Mouse (Mus musculus): ENCODE data around the gene Lrrc57. TPM values are rescaled to one million over a fixed set of nuclear protein-coding genes. Genes with fewer than 3 reads are reported as not detected.

Gene Lrrc57
- polyA plus RNA-seq, 1 experiment from 2014 or later, result 35.7 TPM

DNA sequence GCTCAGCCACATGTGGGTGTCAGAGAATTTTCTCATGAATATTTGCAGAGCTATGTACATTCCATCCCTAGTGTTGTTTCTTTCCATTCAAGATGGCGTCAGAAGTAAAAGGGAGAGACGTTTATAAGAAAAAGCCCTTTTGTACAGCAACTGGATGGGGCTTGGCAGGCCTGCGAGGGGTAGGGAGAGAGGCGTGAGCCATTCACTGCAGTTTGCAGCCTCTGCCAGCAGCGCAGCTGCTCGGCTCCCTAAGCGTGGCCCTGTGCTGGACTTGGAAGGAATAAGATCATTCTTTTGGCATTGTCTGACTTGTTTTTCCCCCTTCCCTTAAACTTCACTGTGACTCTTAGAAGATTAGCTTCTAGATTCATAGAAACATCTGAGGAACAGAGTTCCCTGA lies 34.5 kb upstream of the Lrrc57 start:
- H3K9ac ChIP-seq (ENCODE audit: low read length), result no peak overlapping the region
- no peaks in the 10 kb centered on the region for H3K27me3 ChIP-seq (ENCODE audit: control insufficient read depth, insufficient read depth, low read length)
- H3K36me3 ChIP-seq (ENCODE audit: control insufficient read depth, insufficient read depth, low read length), result no peaks in the 10 kb centered on the region
- H3K4me3 ChIP-seq (ENCODE audit: low read depth, low read length), result no peak overlapping the region
- DNase-seq (ENCODE audit: low spot score) (no peak), ATAC-seq (replicated peaks; ENCODE audit: low FRiP score) (no peak)
- no peak overlapping the region for H3K4me2 ChIP-seq (ENCODE audit: low read depth, low read length, severe bottlenecking)
- H3K27ac ChIP-seq (ENCODE audit: low read depth, low read length), result no peak overlapping the region
- H3K4me1 ChIP-seq (replicated peaks; ENCODE audit: control insufficient read depth, insufficient read depth, low read length), result no peaks in the 10 kb centered on the region
- 74% methylated on average over 7 of the region's 7 CpGs for WGBS
- H3K9me3 ChIP-seq (ENCODE audit: control insufficient read depth, low read length), result no peaks in the 10 kb centered on the region

DNA sequence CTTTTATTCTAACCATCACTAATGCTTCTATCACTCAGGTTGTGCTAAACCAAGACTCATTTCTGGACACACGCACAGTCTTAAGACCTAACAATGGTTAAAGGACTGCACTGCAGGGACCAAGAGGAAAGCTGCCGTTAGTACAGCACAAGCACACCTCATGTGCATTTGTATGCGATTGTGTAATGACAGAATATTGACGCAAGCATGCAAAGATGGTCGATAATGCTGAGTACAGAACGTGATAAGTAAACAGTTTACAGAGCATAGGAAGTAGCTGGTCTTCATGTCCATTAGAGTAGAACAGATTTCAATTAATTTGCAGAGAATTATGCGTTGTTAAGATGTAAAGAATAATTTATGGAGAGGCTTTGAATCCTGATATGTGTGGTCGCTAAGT lies 31.5 kb upstream of the Lrrc57 start:
- no peaks in the 10 kb centered on the region for H3K36me3 ChIP-seq (ENCODE audit: control insufficient read depth, insufficient read depth, low read length)
- DNase-seq (ENCODE audit: low spot score) (no peak), ATAC-seq (replicated peaks; ENCODE audit: low FRiP score) (no peak)
- H3K27ac ChIP-seq (ENCODE audit: low read depth, low read length), result no peak overlapping the region
- no peaks in the 10 kb centered on the region for H3K9me3 ChIP-seq (ENCODE audit: control insufficient read depth, low read length)
- H3K4me1 ChIP-seq (replicated peaks; ENCODE audit: control insufficient read depth, insufficient read depth, low read length), result no peaks in the 10 kb centered on the region
- H3K27me3 ChIP-seq (ENCODE audit: control insufficient read depth, insufficient read depth, low read length), result no peaks in the 10 kb centered on the region
- no peak overlapping the region for H3K9ac ChIP-seq (ENCODE audit: low read length)
- WGBS, result 90% methylated on average over 8 of the region's 8 CpGs
- H3K4me3 ChIP-seq (ENCODE audit: low read depth, low read length), result no peak overlapping the region
- no peak overlapping the region for H3K4me2 ChIP-seq (ENCODE audit: low read depth, low read length, severe bottlenecking)

DNA sequence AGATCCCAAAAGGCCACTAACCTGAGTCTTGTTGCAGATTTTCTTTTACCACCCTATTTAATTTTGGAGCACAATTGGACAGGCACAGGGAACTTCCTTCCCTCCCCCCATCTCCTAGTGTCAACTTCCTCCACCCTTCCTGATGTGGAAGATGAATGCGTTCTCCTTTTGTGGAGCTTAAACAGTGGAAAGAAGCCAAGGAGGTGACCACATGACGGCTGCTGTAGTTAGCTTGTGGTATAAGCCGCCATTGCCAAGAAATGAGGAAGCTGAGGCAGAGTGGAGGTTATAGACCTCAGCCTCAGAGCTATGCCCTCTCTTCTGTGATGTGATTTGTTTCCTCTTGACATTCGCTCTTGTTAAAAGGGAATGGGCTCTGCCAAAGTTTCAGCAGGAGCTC lies 22.6 kb upstream of the Lrrc57 start:
- no peak overlapping the region for H3K27ac ChIP-seq (ENCODE audit: low read depth, low read length)
- H3K27me3 ChIP-seq (ENCODE audit: control insufficient read depth, insufficient read depth, low read length), result no peaks in the 10 kb centered on the region
- no peak for DNase-seq (ENCODE audit: low spot score)
- 0 out of 2 replicates have a peak, but pooled peaks cover 2% of the 10 kb centered on the region for H3K4me1 ChIP-seq (replicated peaks; ENCODE audit: control insufficient read depth, insufficient read depth, low read length)
- 90% methylated on average over 4 of the region's 4 CpGs for WGBS
- no peak for ATAC-seq (replicated peaks; ENCODE audit: low FRiP score)
- H3K9ac ChIP-seq (ENCODE audit: low read length), result no peak overlapping the region
- no peaks in the 10 kb centered on the region for H3K36me3 ChIP-seq (ENCODE audit: control insufficient read depth, insufficient read depth, low read length)
- no peaks in the 10 kb centered on the region for H3K9me3 ChIP-seq (ENCODE audit: control insufficient read depth, low read length)
- H3K4me3 ChIP-seq (ENCODE audit: low read depth, low read length), result no peak overlapping the region
- no peak overlapping the region for H3K4me2 ChIP-seq (ENCODE audit: low read depth, low read length, severe bottlenecking)

DNA sequence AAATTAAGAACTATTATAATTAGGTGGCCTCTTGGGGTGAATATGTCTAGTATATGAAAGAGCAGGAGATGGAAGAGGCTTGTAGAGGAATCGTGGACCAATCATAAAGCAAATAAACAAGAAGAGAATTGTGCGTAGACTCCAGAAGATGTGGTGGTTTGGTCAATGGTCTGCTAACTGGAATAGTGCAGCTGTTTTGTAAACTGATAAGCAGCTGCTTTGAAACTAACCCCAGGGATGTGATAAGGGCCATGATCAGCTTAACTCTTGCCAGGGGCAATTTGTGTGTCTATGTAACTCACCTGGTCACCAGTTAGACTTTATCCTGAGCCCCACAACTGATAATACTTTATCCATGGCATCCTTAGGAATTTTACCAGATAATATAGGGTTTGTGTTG lies 22.2 kb upstream of the Lrrc57 start:
- no peak overlapping the region for H3K4me3 ChIP-seq (ENCODE audit: low read depth, low read length)
- no peak for ATAC-seq (replicated peaks; ENCODE audit: low FRiP score)

DNA sequence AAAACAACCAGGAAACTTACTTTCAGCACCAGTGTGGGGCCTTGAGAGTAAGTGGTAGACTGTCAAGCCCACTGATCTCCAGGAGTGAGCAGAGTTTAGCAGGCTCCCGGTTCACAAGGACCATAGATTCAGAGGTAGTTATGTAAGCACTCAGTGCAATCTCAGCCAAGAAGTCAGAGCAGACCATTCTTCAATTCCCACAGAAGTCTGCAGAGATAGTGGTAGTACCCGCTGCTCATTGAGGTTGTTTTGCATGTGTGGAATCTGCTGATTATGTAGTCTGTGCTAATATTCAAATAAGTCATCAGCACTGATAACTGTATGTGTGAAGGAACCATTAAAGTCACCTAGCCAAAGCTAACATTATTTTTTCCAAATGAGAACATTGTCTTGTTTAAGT lies 21.3 kb upstream of the Lrrc57 start:
- ATAC-seq (replicated peaks; ENCODE audit: low FRiP score) (no peak), DNase-seq (ENCODE audit: low spot score) (no peak)
- Histone ChIP-seq H3K4me1 (replicated peaks; ENCODE audit: control insufficient read depth, insufficient read depth, low read length) (0 out of 2 replicates have a peak, but pooled peaks cover 2% of the 10 kb centered on the region), H3K9me3 (ENCODE audit: control insufficient read depth, low read length) (no peaks in the 10 kb centered on the region), H3K27me3 (ENCODE audit: control insufficient read depth, insufficient read depth, low read length) (no peaks in the 10 kb centered on the region), H3K36me3 (ENCODE audit: control insufficient read depth, insufficient read depth, low read length) (no peaks in the 10 kb centered on the region), H3K27ac (ENCODE audit: low read depth, low read length) (no peak overlapping the region), H3K4me3 (ENCODE audit: low read depth, low read length) (no peak overlapping the region), H3K9ac (ENCODE audit: low read length) (no peak overlapping the region), H3K4me2 (ENCODE audit: low read depth, low read length, severe bottlenecking) (no peak overlapping the region)
- 84% methylated on average over 2 of the region's 2 CpGs for WGBS

More for the DNA sequence above, 22.2 kb upstream of the Lrrc57 start:
- H3K36me3 ChIP-seq (ENCODE audit: control insufficient read depth, insufficient read depth, low read length), result no peaks in the 10 kb centered on the region
- no peaks in the 10 kb centered on the region for H3K27me3 ChIP-seq (ENCODE audit: control insufficient read depth, insufficient read depth, low read length)
- no peak overlapping the region for H3K27ac ChIP-seq (ENCODE audit: low read depth, low read length)
- H3K4me1 ChIP-seq (replicated peaks; ENCODE audit: control insufficient read depth, insufficient read depth, low read length), result 0 out of 2 replicates have a peak, but pooled peaks cover 2% of the 10 kb centered on the region
- DNase-seq (ENCODE audit: low spot score), result no peak
- no peak overlapping the region for H3K4me2 ChIP-seq (ENCODE audit: low read depth, low read length, severe bottlenecking)
- 87% methylated on average over 2 of the region's 2 CpGs for WGBS
- no peaks in the 10 kb centered on the region for H3K9me3 ChIP-seq (ENCODE audit: control insufficient read depth, low read length)
- no peak overlapping the region for H3K9ac ChIP-seq (ENCODE audit: low read length)

DNA sequence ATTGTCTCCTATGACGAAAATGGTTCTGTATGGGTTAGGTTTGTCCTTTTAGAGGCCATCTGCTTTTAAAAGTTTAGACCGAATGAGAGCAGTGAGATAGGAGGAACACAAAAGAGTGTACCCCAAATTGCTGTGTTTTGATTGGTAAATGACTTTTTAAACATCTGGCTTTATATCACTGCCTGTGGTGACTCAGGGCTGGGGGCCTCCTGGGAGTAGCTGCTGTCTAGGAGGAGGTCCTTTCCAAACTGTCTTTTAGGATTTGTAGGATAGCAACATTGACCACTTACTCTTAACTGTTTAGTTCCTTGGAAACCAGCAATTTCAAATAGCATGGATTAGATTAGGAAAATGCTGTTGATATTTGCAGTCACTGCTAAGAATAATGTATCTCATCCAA lies 20.9 kb upstream of the Lrrc57 start:
- DNase-seq (ENCODE audit: low spot score), result no peak
- H3K9ac ChIP-seq (ENCODE audit: low read length), result no peak overlapping the region
- ATAC-seq (replicated peaks; ENCODE audit: low FRiP score), result no peak
- no peak overlapping the region for H3K4me3 ChIP-seq (ENCODE audit: low read depth, low read length)
- no peaks in the 10 kb centered on the region for H3K36me3 ChIP-seq (ENCODE audit: control insufficient read depth, insufficient read depth, low read length)
- H3K27ac ChIP-seq (ENCODE audit: low read depth, low read length), result no peak overlapping the region
- no peaks in the 10 kb centered on the region for H3K27me3 ChIP-seq (ENCODE audit: control insufficient read depth, insufficient read depth, low read length)
- WGBS, result 87% methylated on average over 2 of the region's 2 CpGs
- no peaks in the 10 kb centered on the region for H3K9me3 ChIP-seq (ENCODE audit: control insufficient read depth, low read length)
- H3K4me2 ChIP-seq (ENCODE audit: low read depth, low read length, severe bottlenecking), result no peak overlapping the region
- H3K4me1 ChIP-seq (replicated peaks; ENCODE audit: control insufficient read depth, insufficient read depth, low read length), result 0 out of 2 replicates have a peak, but pooled peaks cover 2% of the 10 kb centered on the region

DNA sequence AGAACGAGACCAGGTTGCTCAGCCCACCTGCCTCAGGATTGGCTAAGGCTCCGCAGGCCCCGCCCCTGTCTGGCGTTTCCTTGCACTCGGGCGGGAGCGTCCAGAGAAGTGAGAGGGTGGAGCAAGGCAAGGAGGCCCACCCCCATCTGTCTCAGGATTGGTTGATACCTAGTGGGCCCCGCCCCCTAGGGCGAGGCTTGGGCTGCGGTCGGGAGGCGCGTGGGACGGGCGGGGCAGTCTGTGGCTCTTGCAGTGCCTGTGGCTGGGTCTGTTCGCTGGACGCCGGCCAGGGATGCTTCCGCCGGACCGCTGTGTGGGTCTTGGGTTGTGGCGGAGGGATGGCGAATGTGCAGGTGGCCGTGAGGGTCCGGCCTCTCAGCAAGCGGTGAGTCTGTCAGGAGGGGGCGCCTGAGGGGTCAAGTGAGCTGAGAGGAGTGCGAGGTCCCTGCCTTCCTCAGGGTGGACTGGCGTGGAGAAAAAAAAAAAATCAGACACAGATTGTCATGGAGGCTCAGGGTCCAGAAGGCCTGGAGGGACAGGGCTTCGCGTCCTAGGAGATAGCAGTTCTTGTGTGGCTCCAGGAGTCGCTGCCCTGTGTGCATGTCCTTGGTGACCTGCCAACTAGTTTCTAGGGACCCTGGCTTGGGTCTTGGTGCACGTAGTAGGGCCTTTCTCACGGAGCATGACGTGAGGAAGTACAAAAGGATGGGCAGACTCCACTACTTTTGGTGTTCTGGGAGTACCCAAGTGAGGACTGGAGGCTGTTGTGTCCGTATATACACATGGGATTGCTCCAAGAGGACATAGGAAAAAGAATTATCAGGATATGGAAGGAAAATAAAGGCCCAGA lies 19.8 kb upstream of the Lrrc57 start, which contains the start of gene Stard9:
TSS of gene Stard9 (plus strand) at position 236 of the 850 bp plus-strand sequence.
- peak within 1 kb of the TSS; percentile 57 for H3K9ac ChIP-seq (ENCODE audit: low read length)
- no peaks in the 10 kb centered on the region for H3K9me3 ChIP-seq (ENCODE audit: control insufficient read depth, low read length)
- H3K4me1 ChIP-seq (replicated peaks; ENCODE audit: control insufficient read depth, insufficient read depth, low read length), result 0 out of 2 replicates have a peak, but pooled peaks cover 2% of the 10 kb centered on the region
- ATAC-seq (replicated peaks; ENCODE audit: low FRiP score) (peak; percentile 100), DNase-seq (ENCODE audit: low spot score) (peak; percentile 99)
- H3K36me3 ChIP-seq (ENCODE audit: control insufficient read depth, insufficient read depth, low read length), result no peaks in the 10 kb centered on the region
- no peaks in the 10 kb centered on the region for H3K27me3 ChIP-seq (ENCODE audit: control insufficient read depth, insufficient read depth, low read length)
- peak within 1 kb of the TSS; percentile 56 for H3K4me2 ChIP-seq (ENCODE audit: low read depth, low read length, severe bottlenecking)
- H3K4me3 ChIP-seq (ENCODE audit: low read depth, low read length), result peak within 1 kb of the TSS; percentile 49
- WGBS, result 2% methylated on average over 36 of the region's 36 CpGs
- no peak within 1 kb of the TSS for H3K27ac ChIP-seq (ENCODE audit: low read depth, low read length)

DNA sequence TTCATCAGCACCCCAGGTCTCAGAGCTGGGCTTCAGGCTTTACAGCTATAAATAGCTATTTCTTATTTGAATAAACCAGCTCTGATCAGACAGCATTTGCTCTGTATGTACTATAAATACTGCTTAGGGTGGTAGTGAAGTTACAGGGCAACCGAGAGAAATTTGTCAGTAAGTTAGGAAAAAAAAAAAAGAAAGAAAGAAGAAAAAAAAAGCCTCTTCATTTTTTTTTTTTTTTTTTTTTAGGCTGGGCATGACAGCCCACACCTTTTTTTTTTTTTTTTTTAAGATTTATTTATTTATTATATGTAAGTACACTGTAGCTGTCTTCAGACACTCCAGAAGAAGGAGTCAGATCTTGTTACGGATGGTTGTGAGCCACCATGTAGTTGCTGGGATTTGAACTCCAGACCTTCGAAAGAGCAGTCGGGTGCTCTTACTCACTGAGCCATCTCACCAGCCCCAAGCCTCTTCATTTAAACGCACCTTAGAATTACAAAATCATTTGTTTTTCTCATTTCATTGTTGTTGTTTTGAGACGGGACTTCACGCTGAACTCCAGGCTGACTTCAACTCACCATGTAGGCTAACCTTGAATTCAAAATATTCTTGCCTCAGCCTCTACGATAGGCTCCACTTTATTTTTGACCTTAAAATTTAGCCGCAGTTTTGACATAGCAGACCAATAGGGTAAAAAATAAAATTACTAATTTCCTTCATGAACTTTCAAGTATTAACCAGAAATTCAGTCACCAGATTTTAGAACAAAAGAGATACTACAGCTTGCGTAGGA lies 19.0 kb upstream of the Lrrc57 start:
- H3K4me1 ChIP-seq (replicated peaks; ENCODE audit: control insufficient read depth, insufficient read depth, low read length), result 0 out of 2 replicates have a peak, but pooled peaks cover 2% of the 10 kb centered on the region
- no peaks in the 10 kb centered on the region for H3K36me3 ChIP-seq (ENCODE audit: control insufficient read depth, insufficient read depth, low read length)
- no peak overlapping the region for H3K27ac ChIP-seq (ENCODE audit: low read depth, low read length)
- ATAC-seq (replicated peaks; ENCODE audit: low FRiP score) (peak; percentile 16; the same call in 1 of the 2 replicates), DNase-seq (ENCODE audit: low spot score) (no peak)
- H3K4me2 ChIP-seq (ENCODE audit: low read depth, low read length, severe bottlenecking), result peak overlapping the region; percentile 45; the same call in 1 of the 2 replicates
- WGBS, result 36% methylated on average over 10 of the region's 10 CpGs
- H3K27me3 ChIP-seq (ENCODE audit: control insufficient read depth, insufficient read depth, low read length), result no peaks in the 10 kb centered on the region
- no peaks in the 10 kb centered on the region for H3K9me3 ChIP-seq (ENCODE audit: control insufficient read depth, low read length)
- no peak overlapping the region; the same call in 1 of the 2 replicates for H3K9ac ChIP-seq (ENCODE audit: low read length)
- H3K4me3 ChIP-seq (ENCODE audit: low read depth, low read length), result peak overlapping the region; percentile 25
